Mouse (Mus musculus) E14TG2a.4 (cell line): ENCODE measurements around the gene Srgn.

ENCODE experiments used
- H3K27me3 ChIP-seq: 2 replicates; pipeline ENCODE4 v1.6.1; 2014; ENCODE audit warnings: low read length, control low read depth; ENCODE audit not compliant: insufficient read depth
- H3K36me3 ChIP-seq: 2 replicates; pipeline ENCODE4 v1.6.1; 2014; ENCODE audit warnings: low read length, control low read depth; ENCODE audit not compliant: insufficient read depth
- H3K4me1 ChIP-seq: replicated peaks from 2 replicates; pipeline ENCODE4 v1.6.1; 2014; ENCODE audit warnings: low read depth, low read length, control low read depth
- H3K4me3 ChIP-seq: replicated peaks from 2 replicates; pipeline ENCODE4 v1.5.1; 2014; ENCODE audit warnings: mild to moderate bottlenecking, low read length
- H3K9me3 ChIP-seq: 2 replicates; pipeline ENCODE4 v1.6.1; 2014; ENCODE audit warnings: low read length, control low read depth
- CTCF ChIP-seq: conservative IDR thresholded peaks from 2 replicates; pipeline ENCODE4 v1.5.1; 2014; ENCODE audit warnings: low read length
- NANOG ChIP-seq: IDR thresholded peaks from 2 replicates; pipeline ENCODE4 v1.6.1; 2014; ENCODE audit warnings: borderline replicate concordance, low read length, mixed read lengths
- POU5F1 ChIP-seq: IDR thresholded peaks from 2 replicates; pipeline ENCODE4 v1.6.1; 2014; ENCODE audit warnings: low read length, borderline replicate concordance

Srgn gene

GRCm38 (mm10) chr10:62449364-62450279 is 77.6 kb downstream of the Srgn start, which contains the start of the genes 4930507D05Rik and Supv3l1:
Gene 4930507D05Rik, plus strand, starts transcription at chr10:62449489.
Gene Supv3l1, minus strand, starts transcription at chr10:62449738.
- no peaks in the 10 kb centered on the region for H3K9me3 ChIP-seq
- H3K27me3 ChIP-seq: no peaks in the 10 kb centered on the region
- peaks cover 48% of the 10 kb centered on the region for H3K4me1 ChIP-seq
- TF ChIP-seq POU5F1 (no peak), NANOG (0 out of 2 replicates have a peak, but pooled peaks have one; percentile 25), CTCF (no peak)
- peak within 1 kb of the TSS; percentile 99 for H3K4me3 ChIP-seq
- H3K36me3 ChIP-seq: peaks cover 41% of the 10 kb centered on the region
